Mouse (Mus musculus): ENCODE data around the gene Plpp2.

The Plpp2 gene

GRCm38 (mm10) chr10:79528081-79528480 lies 5.5 kb downstream of the Plpp2 start:
- no peak for DNase-seq (ENCODE audit: low spot score in 2 of 2)

DNA sequence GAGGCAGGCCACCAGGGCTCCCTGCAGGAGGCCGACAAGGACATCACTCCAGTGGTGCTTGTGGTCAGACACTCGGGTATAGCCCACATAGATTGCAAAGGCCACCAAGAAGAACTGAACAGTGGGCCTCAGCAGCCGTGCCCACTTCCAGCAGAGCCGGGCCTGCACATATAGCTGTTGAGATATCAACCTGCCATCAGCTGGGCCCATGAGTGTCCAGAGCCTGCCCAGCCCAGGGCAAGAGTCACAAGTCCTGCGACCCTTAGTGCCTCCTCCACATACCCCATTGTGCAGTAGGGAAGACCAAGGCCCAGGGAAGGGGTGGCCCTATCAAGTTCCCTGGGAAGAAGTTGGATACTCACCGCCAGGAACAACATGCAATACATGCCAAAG lies 6.1 kb downstream of the Plpp2 start:
- no peak for DNase-seq (ENCODE audit: low spot score in 2 of 2)

DNA sequence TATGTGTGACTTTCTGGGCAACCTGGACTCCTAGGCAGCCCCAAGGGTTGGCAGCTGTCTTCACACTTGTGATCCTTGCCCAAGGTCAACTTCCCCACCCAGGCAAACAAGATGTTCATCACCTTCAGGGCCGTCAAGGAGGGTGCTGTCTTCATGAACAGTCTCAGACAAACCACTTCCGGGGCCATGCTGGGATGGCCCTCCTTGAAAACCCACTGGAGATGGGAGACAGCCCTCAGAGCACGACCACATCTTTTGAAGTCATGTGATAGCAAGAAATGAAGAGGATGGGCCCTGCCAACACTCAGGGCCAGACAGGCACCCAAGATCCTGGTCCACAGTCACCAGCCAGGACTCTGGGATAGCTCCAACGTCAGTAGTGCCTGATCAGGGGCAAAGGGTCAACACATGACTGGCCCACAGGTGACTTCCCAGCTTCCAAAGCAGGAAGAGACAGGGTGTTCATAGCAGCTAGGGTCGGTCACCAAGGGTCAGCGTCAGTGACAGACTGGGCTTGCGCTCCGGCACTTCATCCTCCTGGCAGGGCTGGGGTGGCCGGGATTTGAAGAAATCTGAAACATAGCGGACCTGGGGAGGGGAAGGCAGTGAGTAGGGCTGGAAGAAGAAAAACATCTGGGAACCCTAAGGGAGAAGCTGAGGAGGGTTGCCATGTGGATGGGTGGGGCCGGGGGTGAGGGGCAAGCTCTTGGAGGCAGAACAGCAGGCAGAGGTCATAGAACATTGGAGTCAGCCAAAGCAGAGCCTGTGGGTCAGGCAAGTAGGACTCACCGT lies 6.7 kb downstream of the Plpp2 start:
- no peak for DNase-seq (ENCODE audit: low spot score in 2 of 2)

DNA sequence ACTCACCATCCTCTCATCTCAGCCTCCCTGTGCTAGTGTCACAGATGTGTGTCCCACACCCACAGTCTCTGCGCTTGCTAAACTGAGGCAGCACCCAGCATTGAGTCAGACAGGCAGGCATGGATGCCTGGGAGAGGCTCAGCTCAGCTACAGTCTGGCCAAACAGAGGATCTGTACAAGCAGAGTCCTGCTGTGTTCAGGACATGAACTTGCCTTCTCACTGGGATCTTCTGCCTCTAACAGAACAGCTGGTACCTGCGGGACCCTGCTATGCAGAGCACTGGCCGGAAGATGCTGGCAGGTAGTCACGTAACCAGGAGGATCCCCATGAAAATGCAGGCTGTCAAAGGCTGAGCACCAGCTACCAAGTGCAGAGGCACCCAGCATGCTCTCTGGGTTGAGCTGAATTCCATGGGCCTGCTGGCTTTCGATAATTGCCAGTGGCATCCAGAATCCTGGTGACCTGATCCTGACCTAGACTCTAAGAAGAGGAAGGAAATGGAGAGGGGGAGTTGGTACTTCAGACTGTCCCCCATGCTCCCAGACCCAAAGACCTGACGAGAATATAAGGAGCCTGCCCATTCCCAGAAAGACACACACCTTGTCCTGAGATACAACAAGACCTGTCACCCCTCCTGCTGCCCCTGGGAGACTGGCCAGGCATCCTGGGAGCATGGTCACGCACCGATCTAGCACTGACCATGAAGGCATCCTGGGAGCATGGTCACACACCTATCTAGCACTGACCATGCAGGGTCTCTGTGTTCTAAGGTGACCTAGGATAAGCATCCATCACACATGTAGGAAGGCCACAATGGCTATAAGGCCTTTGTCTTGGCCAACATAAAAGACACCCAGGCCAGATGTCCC lies 7.9 kb downstream of the Plpp2 start:
- no peak for DNase-seq (ENCODE audit: low spot score in 2 of 2)

GRCm38 (mm10) chr10:79524433-79524832 lies 9.2 kb downstream of the Plpp2 start:
- DNase-seq (ENCODE audit: low spot score in 2 of 2): no peak

- DNase-seq (ENCODE audit: low spot score in 2 of 2): no peak
These were observed 26.9 kb downstream of the Plpp2 start for GRCm38 (mm10) chr10:79506709-79507108.

DNA sequence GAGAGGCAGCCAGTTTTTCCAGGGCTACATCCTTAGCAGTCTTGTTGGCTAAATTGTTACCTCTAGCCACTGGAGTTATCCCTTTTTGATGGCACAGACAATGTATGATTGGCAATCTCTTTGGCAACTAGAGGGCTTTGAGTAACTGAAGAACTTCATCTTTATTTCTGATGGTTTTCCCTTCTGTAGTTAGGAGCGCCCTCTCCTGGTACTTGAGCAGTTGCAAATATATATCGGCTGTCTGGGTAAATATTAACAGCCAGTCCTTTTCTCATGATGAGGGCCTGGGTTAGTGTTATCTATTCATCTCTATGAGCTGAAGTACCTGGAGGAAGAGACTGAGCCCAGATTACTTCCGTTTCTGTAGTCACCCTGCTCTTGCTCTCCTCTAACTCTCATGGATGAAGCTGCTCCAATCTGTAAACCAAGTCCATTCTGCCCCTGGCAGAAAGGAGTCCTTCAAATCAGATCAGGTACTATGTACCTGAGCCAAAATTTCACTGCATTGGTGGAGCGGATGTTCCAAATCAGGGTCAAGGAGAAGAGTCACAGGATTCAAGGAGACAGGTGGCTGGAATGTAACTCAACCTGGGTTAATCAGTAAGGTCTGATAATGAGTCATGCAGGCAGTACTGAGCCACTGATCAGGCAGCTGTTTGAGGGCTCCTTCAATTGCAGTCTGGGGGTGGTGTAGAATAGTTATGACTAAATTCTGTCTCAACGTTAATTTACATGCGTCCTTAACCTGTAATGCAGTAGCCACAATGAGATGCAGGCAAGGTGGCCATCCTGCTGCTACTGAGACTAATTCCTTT lies 30.6 kb downstream of the Plpp2 start:
- no peak for DNase-seq (ENCODE audit: low spot score in 2 of 2)

GRCm38 (mm10) chr10:79496701-79497288 lies 36.8 kb downstream of the Plpp2 start:
- no peak for DNase-seq (ENCODE audit: low spot score in 2 of 2)

GRCm38 (mm10) chr10:79495886-79496285 lies 37.7 kb downstream of the Plpp2 start:
- DNase-seq (ENCODE audit: low spot score in 2 of 2): no peak

All from frontal cortex, postnatal 14 days (tissue).